Mouse (Mus musculus) hindbrain, embryonic 16.5 days (tissue): ENCODE results near the gene Ngef. TPM values are rescaled to one million over a fixed set of nuclear protein-coding genes. Genes with fewer than 3 reads are reported as not detected.
"Not testable (repeated sequence)": the region's sequence is repeated elsewhere in the genome, so short reads cannot be mapped to it uniquely, and the experiment has no call there.

Experiments used
- ATAC-seq: fragments of 200-750 bp; cut with Nextera tagmentation; 2 replicates; pipeline ENCODE4 v1.8.0; 2017; ENCODE audit warnings: moderate TSS enrichment, moderate library complexity
- H3K27ac ChIP-seq: fragments of 300-500 bp; sonication (generic); 2 replicates; pipeline ENCODE4 v1.5.1; 2014; ENCODE audit warnings: low read depth, mild to moderate bottlenecking, control low read depth, low read length, moderate library complexity
- H3K27me3 ChIP-seq: fragments of 300-500 bp; sonication (generic); replicated peaks from 2 replicates; pipeline ENCODE4 v1.6.1; 2014; ENCODE audit warnings: low read length; ENCODE audit not compliant: control insufficient read depth, insufficient read depth
- H3K36me3 ChIP-seq: fragments of 300-500 bp; sonication (generic); 2 replicates; pipeline ENCODE4 v1.6.1; 2014; ENCODE audit warnings: mild to moderate bottlenecking, low read length, moderate library complexity, mixed read lengths; ENCODE audit not compliant: control insufficient read depth, insufficient read depth
- H3K4me1 ChIP-seq: fragments of 300-500 bp; sonication (generic); 2 replicates; pipeline ENCODE4 v1.6.1; 2014; ENCODE audit warnings: low read depth, low read length; ENCODE audit not compliant: control insufficient read depth, insufficient read depth
- H3K4me2 ChIP-seq: fragments of 300-500 bp; sonication (generic); 2 replicates; pipeline ENCODE4 v1.6.1; 2014; ENCODE audit warnings: mild to moderate bottlenecking, low read length, control low read depth, moderate library complexity
- H3K4me3 ChIP-seq: fragments of 300-500 bp; sonication (generic); 2 replicates; pipeline ENCODE4 v1.5.1; 2014; ENCODE audit warnings: mild to moderate bottlenecking, low read length, control low read depth, moderate library complexity
- H3K9ac ChIP-seq: fragments of 300-500 bp; sonication (generic); 2 replicates; pipeline ENCODE4 v1.6.1; 2014; ENCODE audit warnings: low read depth, mild to moderate bottlenecking, control low read depth, low read length, moderate library complexity
- H3K9me3 ChIP-seq: fragments of 300-500 bp; sonication (generic); 2 replicates; pipeline ENCODE4 v1.6.1; 2014; ENCODE audit warnings: mild to moderate bottlenecking, low read length, moderate library complexity; ENCODE audit not compliant: control insufficient read depth
- WGBS: fragments of 180-500 bp; shearing (Covaris S2); extraction: QIAGEN DNeasy Blood & Tissue Kit; methylation state at CpG from one replicate; pipeline ENCODE4 v1.1.7; 2014; 5-methylcytosine and 5-hydroxymethylcytosine counted together
- polyA plus RNA-seq: library from polyadenylated mRNA; unstranded; fragments of >200 nt; fragmentation: Nextera tagmentation; extraction: Ambion mirVana; gene quantifications from 2 replicates; pipeline ENCODE4 v1.2.1, GENCODE M21; 2015

Gene Ngef
- polyA plus RNA-seq, 1 experiment from 2014 or later, result 28.9 TPM

- WGBS, result 77% methylated on average over 7 of the region's 7 CpGs
- Histone ChIP-seq H3K4me3 (no peak overlapping the region), H3K4me1 (peaks cover 9% of the 10 kb centered on the region; the same call in 1 of the 2 replicates), H3K9ac (no peak overlapping the region), H3K36me3 (no peaks in the 10 kb centered on the region), H3K27ac (no peak overlapping the region), H3K9me3 (no peaks in the 10 kb centered on the region), H3K27me3 (peaks cover 4% of the 10 kb centered on the region; the same call in 1 of the 2 replicates), H3K4me2 (no peak overlapping the region)
- ATAC-seq, result no peak
These were observed 101.8 kb downstream of the Ngef start for GRCm38 (mm10) chr1:87471914-87472313.

GRCm38 (mm10) chr1:87469971-87470370 lies 103.7 kb downstream of the Ngef start, which contains the start of gene Snorc:
TSS of gene Snorc (plus strand) at chr1:87470271.
- not testable (repeated sequence) for H3K27ac ChIP-seq, H3K27me3 ChIP-seq, ATAC-seq, H3K4me1 ChIP-seq, H3K4me2 ChIP-seq, H3K36me3 ChIP-seq, H3K9ac ChIP-seq, H3K9me3 ChIP-seq, H3K4me3 ChIP-seq
- WGBS, result 43% methylated on average over 10 of the region's 10 CpGs

- Histone ChIP-seq H3K27ac (no peak overlapping the region), H3K4me1 (no peaks in the 10 kb centered on the region), H3K36me3 (no peaks in the 10 kb centered on the region), H3K9me3 (no peaks in the 10 kb centered on the region), H3K4me2 (no peak overlapping the region), H3K27me3 (no peaks in the 10 kb centered on the region), H3K9ac (no peak overlapping the region), H3K4me3 (no peak overlapping the region)
- ATAC-seq, result no peak
- 78% methylated on average over 6 of the region's 6 CpGs for WGBS
These were observed 105.3 kb downstream of the Ngef start for GRCm38 (mm10) chr1:87468321-87468720.

- Histone ChIP-seq H3K4me1 (no peaks in the 10 kb centered on the region), H3K4me2 (no peak overlapping the region), H3K4me3 (no peak overlapping the region), H3K27ac (no peak overlapping the region), H3K9ac (no peak overlapping the region), H3K36me3 (no peaks in the 10 kb centered on the region), H3K9me3 (no peaks in the 10 kb centered on the region), H3K27me3 (no peaks in the 10 kb centered on the region)
- ATAC-seq, result no peak
- WGBS, result 85% methylated on average over 9 of the region's 9 CpGs
These were observed 106.2 kb downstream of the Ngef start for GRCm38 (mm10) chr1:87467469-87467868.

- H3K4me2 ChIP-seq, H3K36me3 ChIP-seq, H3K9me3 ChIP-seq, ATAC-seq, H3K4me1 ChIP-seq, H3K4me3 ChIP-seq, H3K27me3 ChIP-seq, H3K9ac ChIP-seq, H3K27ac ChIP-seq: not testable (repeated sequence)
- 84% methylated on average over 5 of the region's 7 CpGs for WGBS
These were observed 113.8 kb downstream of the Ngef start for GRCm38 (mm10) chr1:87459856-87460255.

GRCm38 (mm10) chr1:87458045-87458444 lies 115.6 kb downstream of the Ngef start:
- no peak overlapping the region for H3K4me3 ChIP-seq
- WGBS, result 65% methylated on average over 4 of the region's 4 CpGs
- H3K27ac ChIP-seq, result no peak overlapping the region
- no peaks in the 10 kb centered on the region for H3K4me1 ChIP-seq
- H3K27me3 ChIP-seq, result no peaks in the 10 kb centered on the region
- H3K9me3 ChIP-seq, result no peaks in the 10 kb centered on the region
- ATAC-seq, result no peak
- no peak overlapping the region for H3K9ac ChIP-seq
- H3K36me3 ChIP-seq, result no peaks in the 10 kb centered on the region
- H3K4me2 ChIP-seq, result no peak overlapping the region

GRCm38 (mm10) chr1:87456425-87456824 lies 117.2 kb downstream of the Ngef start:
- WGBS, result 93% methylated on average over 1 of the region's 1 CpGs
- no peaks in the 10 kb centered on the region for H3K4me1 ChIP-seq
- H3K4me2 ChIP-seq, result no peak overlapping the region
- no peaks in the 10 kb centered on the region for H3K9me3 ChIP-seq
- H3K4me3 ChIP-seq, result no peak overlapping the region
- no peak overlapping the region for H3K27ac ChIP-seq
- no peaks in the 10 kb centered on the region for H3K27me3 ChIP-seq
- no peak overlapping the region for H3K9ac ChIP-seq
- H3K36me3 ChIP-seq, result no peaks in the 10 kb centered on the region
- no peak for ATAC-seq

- H3K4me3 ChIP-seq, result no peak overlapping the region
- no peaks in the 10 kb centered on the region for H3K9me3 ChIP-seq
- no peaks in the 10 kb centered on the region for H3K27me3 ChIP-seq
- ATAC-seq, result no peak
- H3K9ac ChIP-seq, result no peak overlapping the region
- H3K36me3 ChIP-seq, result peaks cover 22% of the 10 kb centered on the region
- WGBS, result 83% methylated on average over 4 of the region's 4 CpGs
- no peaks in the 10 kb centered on the region for H3K4me1 ChIP-seq
- H3K4me2 ChIP-seq, result no peak overlapping the region
- H3K27ac ChIP-seq, result no peak overlapping the region
These were observed 124.2 kb downstream of the Ngef start for GRCm38 (mm10) chr1:87449432-87449831.

GRCm38 (mm10) chr1:87447183-87448104 lies 126.2 kb downstream of the Ngef start:
- H3K9ac ChIP-seq, result no peak overlapping the region
- no peaks in the 10 kb centered on the region for H3K4me1 ChIP-seq
- 37% methylated on average over 5 of the region's 5 CpGs for WGBS
- no peak overlapping the region for H3K4me3 ChIP-seq
- no peaks in the 10 kb centered on the region for H3K27me3 ChIP-seq
- H3K9me3 ChIP-seq, result no peaks in the 10 kb centered on the region
- ATAC-seq, result 0 out of 2 replicates have a peak, but pooled peaks have one; percentile 58
- H3K27ac ChIP-seq, result no peak overlapping the region
- no peak overlapping the region for H3K4me2 ChIP-seq
- peaks cover 32% of the 10 kb centered on the region for H3K36me3 ChIP-seq
